8 mouse cellular contexts compared by ENCODE assay signal in genomic region chr4:130050056-130050824, GRCm38 (mm10). TPM values are rescaled to one million over a fixed set of nuclear protein-coding genes. Genes with fewer than 3 reads are reported as not detected.
DNase-seq lines count a peak whose midpoint lies in the region; ATAC-seq and TF ChIP-seq lines count a peak whose summit lies in the region.

No protein-coding gene starts in this region.

- intact Hi-C loops in gastrocnemius, postnatal 14 days (cut with DNase I; ENCODE audit: low total_unique reads): no loop called here

- H3K4me1 ChIP-seq in hindbrain, postnatal 0 days (ENCODE audit: insufficient read depth, low read length): peaks cover 22% of the 10 kb centered on the region
- H3K4me1 ChIP-seq in hindbrain, embryonic 11.5 days (replicated peaks; ENCODE audit: control insufficient read depth, insufficient read depth, low read length): peaks cover 9% of the 10 kb centered on the region
- peaks cover 34% of the 10 kb centered on the region for H3K4me1 ChIP-seq in hindbrain, embryonic 16.5 days (ENCODE audit: control insufficient read depth, insufficient read depth, low read depth, low read length)

- peak; percentile 62 for DNase-seq in hindbrain, postnatal 0 days (ENCODE audit: low spot score)
- no peak for DNase-seq in hindbrain, embryonic 11.5 days (ENCODE audit: low spot score)
- DNase-seq in gastrocnemius, postnatal 14 days: peak; percentile 89
- DNase-seq in kidney, adult 11 months: peak; percentile 30
- peak; percentile 95 for DNase-seq in lung, postnatal 10 days
- no peak for DNase-seq in spleen, adult 12 weeks (ENCODE audit: low spot score)
- DNase-seq in natural killer cell, adult 2 months (ENCODE audit: low spot score in 2 of 2): no peak

- no peaks in the 10 kb centered on the region for H3K36me3 ChIP-seq in hindbrain, postnatal 0 days (ENCODE audit: insufficient read depth, low read length)
- H3K36me3 ChIP-seq in hindbrain, embryonic 11.5 days (ENCODE audit: control insufficient read depth, insufficient read depth, low read length): no peaks in the 10 kb centered on the region
- no peaks in the 10 kb centered on the region for H3K36me3 ChIP-seq in hindbrain, embryonic 16.5 days (ENCODE audit: control insufficient read depth, insufficient read depth, low read length)

- TF ChIP-seq CTCF in hindbrain, postnatal 0 days (IDR thresholded peaks at IDR 0.05; ENCODE audit: low read depth): no peak

- H3K27me3 ChIP-seq in hindbrain, postnatal 0 days (ENCODE audit: insufficient read depth, low read length): peaks cover 4% of the 10 kb centered on the region; the same call in 1 of the 2 replicates
- H3K27me3 ChIP-seq in hindbrain, embryonic 11.5 days (ENCODE audit: control insufficient read depth, insufficient read depth, low read length): peaks cover 5% of the 10 kb centered on the region
- H3K27me3 ChIP-seq in hindbrain, embryonic 16.5 days (replicated peaks; ENCODE audit: control insufficient read depth, insufficient read depth, low read length): peaks cover 2% of the 10 kb centered on the region; the same call in 1 of the 2 replicates

- no peaks in the 10 kb centered on the region for H3K9me3 ChIP-seq in hindbrain, postnatal 0 days (ENCODE audit: low read length)
- no peaks in the 10 kb centered on the region for H3K9me3 ChIP-seq in hindbrain, embryonic 11.5 days (ENCODE audit: control insufficient read depth, low read length)
- no peaks in the 10 kb centered on the region for H3K9me3 ChIP-seq in hindbrain, embryonic 16.5 days (ENCODE audit: control insufficient read depth, low read length)

- no peak overlapping the region for H3K4me3 ChIP-seq in hindbrain, postnatal 0 days (ENCODE audit: low read length)
- no peak overlapping the region for H3K4me3 ChIP-seq in hindbrain, embryonic 11.5 days (ENCODE audit: low read depth, low read length)
- no peak overlapping the region for H3K4me3 ChIP-seq in hindbrain, embryonic 16.5 days (ENCODE audit: low read length)

- H3K9ac ChIP-seq in hindbrain, postnatal 0 days (replicated peaks; ENCODE audit: low read length): no peak overlapping the region
- H3K9ac ChIP-seq in hindbrain, embryonic 11.5 days (ENCODE audit: low read depth, low read length): no peak overlapping the region
- H3K9ac ChIP-seq in hindbrain, embryonic 16.5 days (ENCODE audit: low read depth, low read length): no peak overlapping the region

- WGBS in hindbrain, postnatal 0 days: 83% methylated on average over 8 of the region's 8 CpGs
- 88% methylated on average over 8 of the region's 8 CpGs for WGBS in hindbrain, embryonic 11.5 days
- WGBS in hindbrain, embryonic 16.5 days: 83% methylated on average over 8 of the region's 8 CpGs

- H3K27ac ChIP-seq in hindbrain, postnatal 0 days: no peak overlapping the region
- no peak overlapping the region for H3K27ac ChIP-seq in hindbrain, embryonic 11.5 days (ENCODE audit: low read depth, low read length)
- H3K27ac ChIP-seq in hindbrain, embryonic 16.5 days (ENCODE audit: low read depth, low read length): no peak overlapping the region

- no peak for ATAC-seq in hindbrain, postnatal 0 days
- ATAC-seq in hindbrain, embryonic 11.5 days (ENCODE audit: low FRiP score): no peak
- no peak for ATAC-seq in hindbrain, embryonic 16.5 days

- no peak overlapping the region for H3K4me2 ChIP-seq in hindbrain, postnatal 0 days (ENCODE audit: low read depth, low read length)
- H3K4me2 ChIP-seq in hindbrain, embryonic 11.5 days (replicated peaks; ENCODE audit: low read depth, low read length): no peak overlapping the region
- H3K4me2 ChIP-seq in hindbrain, embryonic 16.5 days (ENCODE audit: low read length): no peak overlapping the region

RNA-seq across cellular contexts. Expression of gene Col16a1, which starts 2.6 kb away (rescaled TPM):
- total RNA-seq in hindbrain, postnatal 0 days (2014; rRNA removed): 19.9 and 21.5 TPM in 2 replicates
- polyA plus RNA-seq in hindbrain, postnatal 0 days (2015; fragmentation: Nextera tagmentation; extraction: Ambion mirVana): 13.1 and 13.8 TPM in 2 replicates
- polyA plus RNA-seq in hindbrain, embryonic 11.5 days (2014; fragmentation: Nextera tagmentation; extraction: Ambion mirVana): 5.3 and 9.9 TPM in 2 replicates
- 10 to 100 TPM; 37.9 to 46.5 TPM for total RNA-seq in gastrocnemius, postnatal 14 days (2021)
- polyA plus RNA-seq in hindbrain, embryonic 16.5 days (2015; fragmentation: Nextera tagmentation; extraction: Ambion mirVana): 11.8 and 16.2 TPM in 2 replicates

RNA-seq across cellular contexts. Expression of gene Pef1, which starts 52.1 kb away (rescaled TPM):
- total RNA-seq in hindbrain, postnatal 0 days (2014; rRNA removed): 82.6 and 93.4 TPM in 2 replicates
- polyA plus RNA-seq in hindbrain, postnatal 0 days (2015; fragmentation: Nextera tagmentation; extraction: Ambion mirVana): 59.8 and 62.0 TPM in 2 replicates
- polyA plus RNA-seq in hindbrain, embryonic 11.5 days (2014; fragmentation: Nextera tagmentation; extraction: Ambion mirVana): 71.4 and 72.4 TPM in 2 replicates
- 10 to 100 TPM; 27.6 to 30.8 TPM for total RNA-seq in gastrocnemius, postnatal 14 days (2021)
- polyA plus RNA-seq in hindbrain, embryonic 16.5 days (2015; fragmentation: Nextera tagmentation; extraction: Ambion mirVana): 69.0 and 71.3 TPM in 2 replicates

Comparison
In these comparisons a context has a peak if more than half of its experiments do, and no peak if none do; other contexts are left out.
1. DNase-seq: peak in hindbrain, postnatal 0 days (single experiment), gastrocnemius, postnatal 14 days (single experiment), kidney, adult 11 months (single experiment) and lung, postnatal 10 days (single experiment); none in hindbrain, embryonic 11.5 days (single experiment), spleen, adult 12 weeks (single experiment) and natural killer cell, adult 2 months (0 of 2).